Mouse (Mus musculus): Measurements from ENCODE around the gene Ttll12.

Ttll12 gene

DNA sequence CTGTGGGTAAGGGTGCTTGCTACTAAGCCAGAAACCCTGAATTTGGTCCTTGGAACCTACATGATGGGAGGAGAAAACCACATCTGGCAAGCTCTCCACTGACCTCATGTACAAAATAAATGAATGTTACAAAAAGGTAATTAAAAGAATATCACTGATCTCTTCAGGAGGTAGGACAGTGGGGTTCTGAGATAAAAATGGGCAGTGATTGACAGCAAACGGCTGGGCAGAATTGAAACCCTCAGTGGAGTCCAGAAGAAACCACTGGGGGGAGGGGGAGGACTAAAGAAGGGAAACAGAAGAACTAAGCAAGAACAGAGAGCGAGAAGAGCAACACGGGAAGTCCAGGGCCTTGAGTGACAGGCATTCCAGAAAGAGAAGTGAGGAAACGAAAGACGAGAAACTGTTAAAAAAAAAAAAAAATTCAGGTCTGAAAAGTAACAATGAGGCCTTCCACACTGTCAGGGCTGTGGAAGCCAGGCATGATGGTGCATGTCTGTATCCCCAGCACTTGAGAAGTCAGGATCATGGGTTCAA, 33.9 kb downstream of the Ttll12 start:
- DNase-seq = no peak

DNA sequence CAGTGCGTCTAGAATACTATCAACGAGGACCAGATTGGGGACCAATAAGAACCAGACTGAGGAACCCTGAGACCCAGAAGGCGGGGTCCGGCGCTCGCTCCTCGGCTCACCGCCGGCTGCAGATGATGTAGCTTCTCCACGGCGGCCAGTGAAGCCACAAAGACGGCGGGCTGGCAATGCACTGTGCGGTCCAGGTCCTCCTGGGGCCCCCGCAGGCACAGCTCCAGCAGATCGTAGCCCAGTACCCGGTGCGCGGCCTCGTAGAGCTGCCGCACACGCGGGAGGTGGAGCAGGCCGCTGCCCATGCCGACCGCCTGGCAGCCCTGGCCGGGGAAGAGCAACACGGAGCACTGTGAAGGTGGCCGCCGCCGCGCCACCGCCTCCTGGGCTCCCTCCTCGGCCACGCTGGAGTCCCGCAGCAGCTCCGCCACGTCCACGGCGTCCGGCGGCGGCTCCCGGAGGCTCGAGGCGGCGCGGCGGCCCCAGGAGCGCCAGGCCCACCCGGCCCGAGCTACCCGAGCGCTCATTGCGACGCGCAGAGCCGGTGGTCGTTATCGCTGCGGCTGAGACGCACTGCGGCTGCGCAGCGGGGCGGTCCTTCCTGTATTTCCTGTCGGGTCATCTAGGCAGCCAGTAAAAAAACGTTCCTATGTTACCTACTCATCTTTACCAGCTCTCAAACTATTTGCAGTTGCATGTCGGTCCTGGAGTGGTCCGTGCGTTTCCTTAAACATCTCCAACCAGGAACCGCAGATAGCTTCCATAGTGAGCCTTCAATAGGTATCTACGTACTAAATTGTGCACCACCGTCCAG, 39.6 kb downstream of the Ttll12 start:
- DNase-seq = peak; percentile 92

GRCm38 (mm10) chr15:83553831-83554230, 41.1 kb downstream of the Ttll12 start:
- no peak for DNase-seq

- no peak for DNase-seq
Measured at GRCm38 (mm10) chr15:83550137-83550536, 44.8 kb downstream of the Ttll12 start.

- no peak for DNase-seq
Measured at GRCm38 (mm10) chr15:83547144-83547543, 47.8 kb downstream of the Ttll12 start.

DNA sequence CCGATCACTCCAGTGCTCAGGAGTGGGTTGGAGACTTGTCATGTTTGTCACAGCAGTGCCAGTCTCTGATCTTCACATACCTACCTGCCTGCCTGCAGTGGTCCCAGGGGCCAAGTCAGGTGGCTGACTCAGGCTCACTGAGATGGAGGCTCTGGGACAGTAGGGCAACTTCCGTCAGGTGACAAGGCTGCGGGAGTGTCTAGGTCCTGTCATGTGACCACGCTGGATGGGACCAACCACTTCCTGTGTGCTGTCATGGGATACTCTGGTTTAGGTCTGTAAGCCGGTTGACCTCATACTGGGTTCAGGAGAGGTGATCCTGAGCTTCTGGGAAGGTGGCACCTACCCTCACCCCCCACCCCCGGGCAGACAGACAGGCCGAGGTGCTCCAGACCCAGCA, 48.9 kb downstream of the Ttll12 start:
- DNase-seq = no peak

- no peak for DNase-seq
Measured at GRCm38 (mm10) chr15:83541647-83542287, 53.2 kb downstream of the Ttll12 start.

DNA sequence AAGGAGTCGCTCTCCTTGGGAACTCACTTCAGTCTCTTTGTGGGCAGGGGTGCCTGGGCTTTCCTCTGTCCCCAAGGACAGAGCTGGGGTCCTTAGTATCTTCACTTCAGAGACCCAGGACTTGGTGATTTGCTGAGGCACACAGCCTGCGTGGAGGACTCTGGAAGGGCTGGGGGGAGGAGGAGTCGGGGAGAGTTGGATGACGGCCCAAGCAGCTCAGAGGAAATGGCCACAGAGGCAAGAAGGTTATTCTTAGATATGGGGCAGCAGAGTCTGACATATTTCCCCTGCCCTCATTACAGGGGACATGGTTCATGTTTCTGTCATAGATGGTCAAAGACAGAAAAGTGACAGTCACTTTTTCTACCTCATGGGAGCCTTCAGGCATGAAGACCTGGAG, 55.1 kb downstream of the Ttll12 start:
- DNase-seq = peak; percentile 85

DNA sequence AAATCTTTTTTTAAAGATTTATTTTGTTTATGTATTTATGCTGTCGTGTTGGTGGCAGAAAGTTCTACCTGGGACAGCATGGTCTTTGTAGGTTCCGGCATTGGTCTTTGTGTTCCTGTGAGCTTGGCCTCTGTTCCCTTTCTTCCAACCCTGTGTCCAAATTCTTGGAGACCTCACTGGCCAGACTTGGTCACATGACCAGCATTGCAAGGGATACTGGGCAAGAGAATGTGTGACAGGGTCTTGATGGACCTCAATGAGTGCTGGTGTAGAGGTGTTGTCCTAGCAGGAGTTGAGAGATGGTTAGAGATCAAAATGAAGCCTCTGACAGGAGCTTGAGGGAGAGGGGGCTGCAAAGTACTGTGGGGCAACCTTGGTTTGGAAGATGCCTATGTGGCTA, 56.1 kb downstream of the Ttll12 start:
- DNase-seq = no peak

DNA sequence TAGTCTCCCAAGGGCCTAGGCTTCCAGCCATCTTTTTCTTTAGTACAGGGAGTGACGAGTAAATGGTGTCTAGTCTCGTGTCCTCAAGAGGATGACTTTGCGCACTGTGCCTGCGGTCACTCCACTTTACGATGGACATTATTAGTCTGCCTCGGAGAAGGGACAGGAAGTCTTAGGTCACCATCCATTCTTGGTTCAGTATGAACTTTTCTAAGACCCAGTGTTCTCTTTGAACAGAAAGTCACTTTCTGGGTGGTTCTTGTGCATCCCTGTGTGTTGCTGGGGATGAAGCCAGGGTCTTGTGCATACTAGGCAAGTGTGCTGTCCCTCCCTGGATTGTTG, 59.1 kb downstream of the Ttll12 start:
- peak; percentile 55 for DNase-seq

- no peak for DNase-seq
Measured at GRCm38 (mm10) chr15:83534960-83535889, 59.7 kb downstream of the Ttll12 start.

- DNase-seq = no peak
Measured at GRCm38 (mm10) chr15:83532606-83533005, 62.4 kb downstream of the Ttll12 start.

DNA sequence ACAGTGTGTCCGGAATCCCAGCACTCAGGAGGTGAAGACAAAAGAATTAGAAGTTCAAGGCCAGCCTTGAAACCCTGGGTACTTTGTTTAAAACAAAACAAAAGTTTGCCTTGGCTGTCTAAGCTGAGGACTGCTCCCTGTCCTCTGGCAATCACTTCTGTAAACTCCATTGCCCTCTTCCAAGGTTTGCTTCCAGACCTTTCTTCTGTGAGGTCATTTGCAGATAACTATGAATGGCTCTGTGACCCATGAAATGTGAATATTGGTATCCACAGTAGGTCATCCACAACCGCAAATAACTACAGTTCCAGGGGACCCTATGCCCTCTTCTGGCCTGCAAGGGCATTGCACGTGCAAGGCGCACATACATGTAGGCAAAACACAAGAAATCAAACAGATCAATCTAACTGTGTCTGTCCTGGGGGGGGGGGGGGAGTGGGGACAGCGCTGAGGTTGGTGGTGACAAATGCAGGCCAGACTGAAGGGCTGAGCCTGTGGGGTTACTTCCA, 62.9 kb downstream of the Ttll12 start:
- DNase-seq = no peak

- DNase-seq = peak; percentile 71
Measured at GRCm38 (mm10) chr15:83530688-83531087, 64.3 kb downstream of the Ttll12 start.

GRCm38 (mm10) chr15:83530233-83530632, 64.7 kb downstream of the Ttll12 start:
- DNase-seq = peak; percentile 84

GRCm38 (mm10) chr15:83529765-83530164, 65.2 kb downstream of the Ttll12 start:
- DNase-seq = peak; percentile 79

- peak; percentile 53 for DNase-seq
Measured at GRCm38 (mm10) chr15:83528892-83529291, 66.1 kb downstream of the Ttll12 start.

DNA sequence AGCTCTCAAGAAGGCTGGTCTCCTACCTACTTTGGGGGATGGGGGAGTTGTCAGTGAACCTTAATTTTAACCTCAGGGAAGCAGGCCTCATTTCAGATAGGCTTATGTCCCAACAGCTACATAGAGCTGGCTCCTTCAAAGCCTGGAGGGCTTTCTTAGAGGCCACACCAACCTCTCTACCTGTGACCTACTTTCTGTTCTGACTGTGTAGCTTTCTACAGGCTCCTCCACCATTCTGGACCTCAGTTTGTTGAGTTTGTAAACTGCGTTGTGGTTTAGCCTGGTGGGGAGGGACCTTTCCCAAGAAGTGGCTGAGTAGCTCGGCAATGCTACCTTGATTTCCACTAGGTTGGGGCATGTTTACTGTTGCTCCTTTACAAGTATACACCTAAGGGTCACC, 67.2 kb downstream of the Ttll12 start:
- DNase-seq = no peak

DNA sequence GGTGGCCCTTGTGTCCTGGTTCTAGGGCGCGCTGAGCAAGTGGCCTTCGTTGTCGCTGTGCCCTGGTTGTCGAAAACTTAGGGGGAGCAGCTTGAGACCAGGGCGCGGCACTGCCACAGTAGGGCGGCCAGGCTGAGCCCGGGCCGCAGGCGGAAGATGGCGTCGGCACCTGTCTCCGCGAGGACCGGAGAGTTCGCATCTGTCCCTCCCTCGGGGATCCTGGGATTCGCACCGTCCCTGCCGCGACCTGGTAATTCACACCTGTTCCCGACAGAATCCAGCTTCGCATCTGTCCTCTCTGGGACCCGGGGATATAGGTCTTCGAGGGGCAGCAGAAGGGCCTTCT, 67.9 kb downstream of the Ttll12 start:
- no peak for DNase-seq

GRCm38 (mm10) chr15:83526424-83527091, 68.4 kb downstream of the Ttll12 start, which contains the start of gene Bik:
Gene Bik, plus strand, starts transcription at chr15:83526862.
- peak; percentile 80 for DNase-seq
